Mouse (Mus musculus) macrophage (primary cell): ENCODE results near the gene Csnk1g2. TPM values are rescaled to one million over a fixed set of nuclear protein-coding genes. Genes with fewer than 3 reads are reported as not detected.
"Not testable (repeated sequence)": the region's sequence is repeated elsewhere in the genome, so short reads cannot be mapped to it uniquely, and the experiment has no call there.

Source experiments
- H3K27ac ChIP-seq: fragments of 350-480 bp; formaldehyde crosslinking; 2 replicates; pipeline ENCODE4 v1.9.0; 2021
- H3K36me3 ChIP-seq: fragments of 350-480 bp; formaldehyde crosslinking; 2 replicates; pipeline ENCODE4 v1.9.0; 2021; ENCODE audit errors: inconsistent target
- H3K4me3 ChIP-seq: fragments of 350-480 bp; formaldehyde crosslinking; 2 replicates; pipeline ENCODE4 v1.9.0; 2021; ENCODE audit errors: inconsistent target
- H3K79me2 ChIP-seq: fragments of 350-480 bp; formaldehyde crosslinking; 2 replicates; pipeline ENCODE4 v1.9.0; 2021; ENCODE audit errors: inconsistent target
- WGBS: methylation state at CpG from one replicate; pipeline ENCODE4 v1.1.7; 2026; ENCODE audit warnings: inconsistent platforms; ENCODE audit not compliant: missing documents; 5-methylcytosine and 5-hydroxymethylcytosine counted together
- polyA plus RNA-seq: library from polyadenylated mRNA; stranded (reverse); fragments of 250-400 nt; gene quantifications from 3 replicates; pipeline ENCODE4 v1.2.4, GENCODE M21; 2018; ENCODE audit warnings: inconsistent platforms

Gene Csnk1g2
- polyA plus RNA-seq, 1 experiment from 2014 or later: 74.8 TPM

- WGBS: 3% methylated on average over 15 of the region's 15 CpGs
- peak overlapping the region; percentile 94 for H3K4me3 ChIP-seq
- no peaks in the 10 kb centered on the region for H3K36me3 ChIP-seq
- H3K79me2 ChIP-seq: peaks cover 58% of the 10 kb centered on the region
- H3K27ac ChIP-seq: peak overlapping the region; percentile 77
Observed at GRCm38 (mm10) chr10:80623457-80624191, 986 bp downstream of the Csnk1g2 start.

- H3K36me3 ChIP-seq: no peaks in the 10 kb centered on the region
- H3K4me3 ChIP-seq: no peak overlapping the region
- no peak overlapping the region for H3K27ac ChIP-seq
- peaks cover 80% of the 10 kb centered on the region for H3K79me2 ChIP-seq
- WGBS: 98% methylated on average over 4 of the region's 4 CpGs
Observed at GRCm38 (mm10) chr10:80625764-80626163, 3.1 kb downstream of the Csnk1g2 start.

GRCm38 (mm10) chr10:80627685-80628084 is 5.0 kb downstream of the Csnk1g2 start:
- peaks cover 99% of the 10 kb centered on the region for H3K79me2 ChIP-seq
- H3K27ac ChIP-seq: no peak overlapping the region
- H3K36me3 ChIP-seq: peaks cover 5% of the 10 kb centered on the region; the same call in 1 of the 2 replicates
- H3K4me3 ChIP-seq: no peak overlapping the region
- WGBS: 73% methylated on average over 2 of the region's 2 CpGs

GRCm38 (mm10) chr10:80628925-80629324 is 6.3 kb downstream of the Csnk1g2 start:
- H3K4me3 ChIP-seq: no peak overlapping the region

GRCm38 (mm10) chr10:80635345-80635744 is 12.7 kb downstream of the Csnk1g2 start:
- Histone ChIP-seq H3K4me3 (no peak overlapping the region), H3K36me3 (peaks cover 68% of the 10 kb centered on the region; the same call in 1 of the 2 replicates), H3K27ac (no peak overlapping the region), H3K79me2 (peaks cover 45% of the 10 kb centered on the region)
- WGBS: 93% methylated on average over 4 of the region's 6 CpGs

More at GRCm38 (mm10) chr10:80628925-80629324, 6.3 kb downstream of the Csnk1g2 start:
- H3K27ac ChIP-seq: no peak overlapping the region
- peaks cover 100% of the 10 kb centered on the region for H3K79me2 ChIP-seq
- peaks cover 9% of the 10 kb centered on the region; the same call in 1 of the 2 replicates for H3K36me3 ChIP-seq
- 79% methylated on average over 9 of the region's 9 CpGs for WGBS

GRCm38 (mm10) chr10:80646936-80647335 is 24.3 kb downstream of the Csnk1g2 start:
- H3K36me3 ChIP-seq: peaks cover 40% of the 10 kb centered on the region; the same call in 1 of the 2 replicates
- 91% methylated on average over 9 of the region's 10 CpGs for WGBS
- H3K79me2 ChIP-seq: no peaks in the 10 kb centered on the region; the same call in 1 of the 2 replicates
- no peak overlapping the region for H3K4me3 ChIP-seq
- H3K27ac ChIP-seq: no peak overlapping the region

- H3K4me3 ChIP-seq, H3K27ac ChIP-seq: not testable (repeated sequence)
- Histone ChIP-seq H3K36me3 (peaks cover 22% of the 10 kb centered on the region; the same call in 1 of the 2 replicates), H3K79me2 (peaks cover 15% of the 10 kb centered on the region; the same call in 1 of the 2 replicates)
- WGBS: 82% methylated on average over 3 of the region's 6 CpGs
Observed at GRCm38 (mm10) chr10:80649910-80650309, 27.3 kb downstream of the Csnk1g2 start.

GRCm38 (mm10) chr10:80650392-80650791 is 27.8 kb downstream of the Csnk1g2 start:
- Histone ChIP-seq H3K27ac (no peak overlapping the region), H3K4me3 (no peak overlapping the region), H3K36me3 (peaks cover 17% of the 10 kb centered on the region; the same call in 1 of the 2 replicates), H3K79me2 (peaks cover 20% of the 10 kb centered on the region; the same call in 1 of the 2 replicates)
- WGBS: 94% methylated on average over 10 of the region's 10 CpGs

GRCm38 (mm10) chr10:80653156-80653720 is 30.6 kb downstream of the Csnk1g2 start:
- Histone ChIP-seq H3K27ac (no peak overlapping the region), H3K36me3 (peaks cover under 1% of the 10 kb centered on the region; the same call in 1 of the 2 replicates), H3K4me3 (no peak overlapping the region), H3K79me2 (peaks cover 24% of the 10 kb centered on the region; the same call in 1 of the 2 replicates)
- WGBS: 72% methylated on average over 6 of the region's 6 CpGs

GRCm38 (mm10) chr10:80654866-80655265 is 32.2 kb downstream of the Csnk1g2 start:
- WGBS: 85% methylated on average over 6 of the region's 6 CpGs
- no peak overlapping the region for H3K27ac ChIP-seq
- peaks cover 24% of the 10 kb centered on the region; the same call in 1 of the 2 replicates for H3K79me2 ChIP-seq
- no peak overlapping the region for H3K4me3 ChIP-seq
- no peaks in the 10 kb centered on the region for H3K36me3 ChIP-seq

- Histone ChIP-seq H3K36me3 (no peaks in the 10 kb centered on the region), H3K27ac (no peak overlapping the region), H3K4me3 (peak overlapping the region; percentile 37), H3K79me2 (peaks cover 24% of the 10 kb centered on the region; the same call in 1 of the 2 replicates)
- 4% methylated on average over 11 of the region's 12 CpGs for WGBS
Observed at GRCm38 (mm10) chr10:80655406-80656129, 32.9 kb downstream of the Csnk1g2 start.

- Histone ChIP-seq H3K27ac (peak overlapping the region; percentile 61), H3K4me3 (peak overlapping the region; percentile 37), H3K36me3 (no peaks in the 10 kb centered on the region), H3K79me2 (peaks cover 24% of the 10 kb centered on the region; the same call in 1 of the 2 replicates)
- under 1% methylated on average over 68 of the region's 72 CpGs for WGBS
Observed at GRCm38 (mm10) chr10:80656130-80656862, 33.7 kb downstream of the Csnk1g2 start.

GRCm38 (mm10) chr10:80656863-80657623 is 34.4 kb downstream of the Csnk1g2 start, which contains the start of gene Btbd2:
TSS of gene Btbd2 (minus strand) at chr10:80657071.
- H3K79me2 ChIP-seq: peaks cover 24% of the 10 kb centered on the region; the same call in 1 of the 2 replicates
- H3K4me3 ChIP-seq: peak within 1 kb of the TSS; percentile 37
- no peaks in the 10 kb centered on the region for H3K36me3 ChIP-seq
- peak within 1 kb of the TSS; percentile 61 for H3K27ac ChIP-seq
- 43% methylated on average over 11 of the region's 15 CpGs for WGBS
